Mouse (Mus musculus): ENCODE data around the gene Olfr1094. TPM values are rescaled to one million over a fixed set of nuclear protein-coding genes. Genes with fewer than 3 reads are reported as not detected.

The Olfr1094 gene
- not detected in 2 replicates for polyA plus RNA-seq (2016; fragmentation: Nextera tagmentation; extraction: Ambion mirVana)

GRCm38 (mm10) chr2:86824363-86824762, at the start of gene Olfr1094:
Gene Olfr1094, plus strand, starts transcription at chr2:86824663.
- no peak for DNase-seq (ENCODE audit: low spot score)
- H3K27me3 ChIP-seq (ENCODE audit: insufficient read depth, poor library complexity, severe bottlenecking) = no peaks in the 10 kb centered on the region
- H3K4me3 ChIP-seq = no peak within 1 kb of the TSS
- H3K4me1 ChIP-seq (replicated peaks) = no peaks in the 10 kb centered on the region
- no peaks in the 10 kb centered on the region for H3K36me3 ChIP-seq
- no peak within 1 kb of the TSS for H3K27ac ChIP-seq
- no peaks in the 10 kb centered on the region for H3K9me3 ChIP-seq

- no peaks in the 10 kb centered on the region for H3K4me1 ChIP-seq (replicated peaks)
- H3K4me3 ChIP-seq = no peak within 1 kb of the TSS
- H3K9me3 ChIP-seq = no peaks in the 10 kb centered on the region
- no peaks in the 10 kb centered on the region for H3K36me3 ChIP-seq
- H3K27me3 ChIP-seq (ENCODE audit: insufficient read depth, poor library complexity, severe bottlenecking) = no peaks in the 10 kb centered on the region
- WGBS = 90% methylated on average over 2 of the region's 2 CpGs
- H3K27ac ChIP-seq = no peak within 1 kb of the TSS
- DNase-seq (ENCODE audit: low spot score) = no peak
Measured at GRCm38 (mm10) chr2:86782179-86782578, 42.3 kb upstream of the Olfr1094 start, which contains the start of gene Olfr1093. Gene Olfr1093, plus strand, starts transcription at chr2:86782479.

- Histone ChIP-seq H3K4me1 (replicated peaks) (no peaks in the 10 kb centered on the region), H3K27ac (no peak within 1 kb of the TSS), H3K9me3 (no peaks in the 10 kb centered on the region), H3K36me3 (no peaks in the 10 kb centered on the region), H3K4me3 (no peak within 1 kb of the TSS), H3K27me3 (ENCODE audit: insufficient read depth, poor library complexity, severe bottlenecking) (no peaks in the 10 kb centered on the region)
- no peak for DNase-seq (ENCODE audit: low spot score)
Measured at GRCm38 (mm10) chr2:86809918-86810317, 14.5 kb upstream of the Olfr1094 start, which contains the start of gene Olfr141. Gene Olfr141, minus strand, starts transcription at chr2:86810018.

GRCm38 (mm10) chr2:86851596-86851995, 27.1 kb downstream of the Olfr1094 start, which contains the start of gene Olfr1095:
Gene Olfr1095, minus strand, starts transcription at chr2:86851696.
- Histone ChIP-seq H3K27me3 (ENCODE audit: insufficient read depth, poor library complexity, severe bottlenecking) (no peaks in the 10 kb centered on the region), H3K36me3 (no peaks in the 10 kb centered on the region), H3K4me3 (no peak within 1 kb of the TSS), H3K4me1 (replicated peaks) (no peaks in the 10 kb centered on the region), H3K27ac (no peak within 1 kb of the TSS), H3K9me3 (no peaks in the 10 kb centered on the region)
- no peak for DNase-seq (ENCODE audit: low spot score)
- WGBS = 87% methylated on average over 3 of the region's 3 CpGs

GRCm38 (mm10) chr2:86874702-86875101, 50.2 kb downstream of the Olfr1094 start, which contains the start of gene Gm13723:
Gene Gm13723, minus strand, starts transcription at chr2:86874802.
- Histone ChIP-seq H3K4me3 (no peak within 1 kb of the TSS), H3K27ac (no peak within 1 kb of the TSS), H3K4me1 (replicated peaks) (no peaks in the 10 kb centered on the region), H3K9me3 (no peaks in the 10 kb centered on the region), H3K27me3 (ENCODE audit: insufficient read depth, poor library complexity, severe bottlenecking) (no peaks in the 10 kb centered on the region), H3K36me3 (no peaks in the 10 kb centered on the region)
- WGBS = 85% methylated on average over 1 of the region's 1 CpGs
- no peak for DNase-seq (ENCODE audit: low spot score)

Other genes with a start within 250 kb of the Olfr1094 start
- not detected in 2 replicates for gene Olfr1082, start 225.7 kb upstream of the Olfr1094 start, polyA plus RNA-seq (2016; fragmentation: Nextera tagmentation; extraction: Ambion mirVana)
- gene Olfr1084, start 184.9 kb upstream of the Olfr1094 start, polyA plus RNA-seq (2016; fragmentation: Nextera tagmentation; extraction: Ambion mirVana) = not detected in 2 replicates
- not detected in 2 replicates for gene Olfr1085, start 162.6 kb upstream of the Olfr1094 start, polyA plus RNA-seq (2016; fragmentation: Nextera tagmentation; extraction: Ambion mirVana)
- not detected in 2 replicates for gene Olfr1086, start 144.6 kb upstream of the Olfr1094 start, polyA plus RNA-seq (2016; fragmentation: Nextera tagmentation; extraction: Ambion mirVana)
- not detected in 2 replicates for gene Olfr1087, start 126.3 kb upstream of the Olfr1094 start, polyA plus RNA-seq (2016; fragmentation: Nextera tagmentation; extraction: Ambion mirVana)
- gene Olfr1089, start 91.0 kb upstream of the Olfr1094 start, polyA plus RNA-seq (2016; fragmentation: Nextera tagmentation; extraction: Ambion mirVana) = not detected in 2 replicates
- not detected in 2 replicates for gene Olfr1090, start 65.7 kb upstream of the Olfr1094 start, polyA plus RNA-seq (2016; fragmentation: Nextera tagmentation; extraction: Ambion mirVana)
- gene Olfr1093, start 42.2 kb upstream of the Olfr1094 start, polyA plus RNA-seq (2016; fragmentation: Nextera tagmentation; extraction: Ambion mirVana) = not detected in 2 replicates
- gene Olfr141, start 14.6 kb upstream of the Olfr1094 start, polyA plus RNA-seq (2016; fragmentation: Nextera tagmentation; extraction: Ambion mirVana) = not detected in 2 replicates
- gene Olfr1095, start 27.0 kb downstream of the Olfr1094 start, polyA plus RNA-seq (2016; fragmentation: Nextera tagmentation; extraction: Ambion mirVana) = not detected in 2 replicates
- gene Gm13723, start 50.1 kb downstream of the Olfr1094 start, polyA plus RNA-seq (2016; fragmentation: Nextera tagmentation; extraction: Ambion mirVana) = not detected in 2 replicates
- not detected in 2 replicates for gene Olfr1097, start 67.6 kb downstream of the Olfr1094 start, polyA plus RNA-seq (2016; fragmentation: Nextera tagmentation; extraction: Ambion mirVana)
- gene Olfr1098, start 99.9 kb downstream of the Olfr1094 start, polyA plus RNA-seq (2016; fragmentation: Nextera tagmentation; extraction: Ambion mirVana) = not detected in 2 replicates
- gene Olfr1099, start 136.0 kb downstream of the Olfr1094 start, polyA plus RNA-seq (2016; fragmentation: Nextera tagmentation; extraction: Ambion mirVana) = not detected in 2 replicates
- gene Olfr1100, start 155.3 kb downstream of the Olfr1094 start, polyA plus RNA-seq (2016; fragmentation: Nextera tagmentation; extraction: Ambion mirVana) = not detected in 2 replicates
- not detected in 2 replicates for gene Olfr1101, start 166.6 kb downstream of the Olfr1094 start, polyA plus RNA-seq (2016; fragmentation: Nextera tagmentation; extraction: Ambion mirVana)
- not detected in 2 replicates for gene Olfr1102, start 173.7 kb downstream of the Olfr1094 start, polyA plus RNA-seq (2016; fragmentation: Nextera tagmentation; extraction: Ambion mirVana)
- not detected in 2 replicates for gene Olfr1104, start 202.4 kb downstream of the Olfr1094 start, polyA plus RNA-seq (2016; fragmentation: Nextera tagmentation; extraction: Ambion mirVana)
- not detected in 2 replicates for gene Olfr1105, start 211.9 kb downstream of the Olfr1094 start, polyA plus RNA-seq (2016; fragmentation: Nextera tagmentation; extraction: Ambion mirVana)
- not detected in 2 replicates for gene Olfr1106, start 227.6 kb downstream of the Olfr1094 start, polyA plus RNA-seq (2016; fragmentation: Nextera tagmentation; extraction: Ambion mirVana)